Mouse (Mus musculus) neural tube, embryonic 15.5 days (tissue): ENCODE results near the gene Rdh16f2. TPM values are rescaled to one million over a fixed set of nuclear protein-coding genes. Genes with fewer than 3 reads are reported as not detected.
"Not testable (repeated sequence)": the region's sequence is repeated elsewhere in the genome, so short reads cannot be mapped to it uniquely, and the experiment has no call there.

Source experiments
- ATAC-seq: fragments of 200-750 bp; cut with Nextera tagmentation; 2 replicates; pipeline ENCODE4 v1.8.0; 2017; ENCODE audit warnings: mild to moderate bottlenecking, moderate TSS enrichment, moderate library complexity; ENCODE audit not compliant: low FRiP score
- H3K27ac ChIP-seq: fragments of 300-500 bp; sonication (generic); replicated peaks from 2 replicates; pipeline ENCODE4 v1.5.1; 2015; ENCODE audit warnings: mild to moderate bottlenecking, inconsistent platforms
- H3K27me3 ChIP-seq: fragments of 300-500 bp; sonication (generic); replicated peaks from 2 replicates; pipeline ENCODE4 v1.6.1; 2015; ENCODE audit warnings: inconsistent platforms
- H3K36me3 ChIP-seq: fragments of 300-500 bp; sonication (generic); 2 replicates; pipeline ENCODE4 v1.6.1; 2015; ENCODE audit warnings: inconsistent platforms
- H3K4me1 ChIP-seq: fragments of 300-500 bp; sonication (generic); 2 replicates; pipeline ENCODE4 v1.6.1; 2015; ENCODE audit warnings: inconsistent platforms
- H3K4me2 ChIP-seq: fragments of 300-500 bp; sonication (generic); 2 replicates; pipeline ENCODE4 v1.6.1; 2015; ENCODE audit warnings: inconsistent platforms, mild to moderate bottlenecking, moderate library complexity
- H3K4me3 ChIP-seq: fragments of 300-500 bp; sonication (generic); replicated peaks from 2 replicates; pipeline ENCODE4 v1.5.1; 2015; ENCODE audit warnings: mild to moderate bottlenecking, inconsistent platforms
- H3K9ac ChIP-seq: fragments of 300-500 bp; sonication (generic); replicated peaks from 2 replicates; pipeline ENCODE4 v1.6.1; 2015; ENCODE audit warnings: mild to moderate bottlenecking, inconsistent platforms
- H3K9me3 ChIP-seq: fragments of 300-500 bp; sonication (generic); replicated peaks from 2 replicates; pipeline ENCODE4 v1.6.1; 2016; ENCODE audit warnings: inconsistent platforms
- WGBS: fragments of 180-500 bp; shearing (Covaris S2); methylation state at CpG from one replicate; pipeline ENCODE4 v1.1.7; 2015; ENCODE audit warnings: mixed read lengths; 5-methylcytosine and 5-hydroxymethylcytosine counted together
- polyA plus RNA-seq: library from polyadenylated mRNA; unstranded; fragments of >200 nt; fragmentation: Nextera tagmentation; extraction: Ambion mirVana; gene quantifications from 2 replicates; pipeline ENCODE4 v1.2.1, GENCODE M21; 2015

The Rdh16f2 gene
- polyA plus RNA-seq = not detected in 2 replicates

GRCm38 (mm10) chr10:127866232-127866631 lies at the start of gene Rdh16f2:
Rdh16f2 (plus strand) TSS chr10:127866474.
- Histone ChIP-seq H3K27ac (no peak within 1 kb of the TSS), H3K27me3 (no peaks in the 10 kb centered on the region), H3K4me1 (no peaks in the 10 kb centered on the region), H3K9me3 (no peaks in the 10 kb centered on the region), H3K36me3 (no peaks in the 10 kb centered on the region), H3K9ac (no peak within 1 kb of the TSS), H3K4me3 (no peak within 1 kb of the TSS), H3K4me2 (no peak within 1 kb of the TSS)
- 88% methylated on average over 3 of the region's 3 CpGs for WGBS
- no peak for ATAC-seq

- not testable (repeated sequence) for H3K9ac ChIP-seq, H3K4me1 ChIP-seq, H3K4me2 ChIP-seq, H3K36me3 ChIP-seq, H3K4me3 ChIP-seq, ATAC-seq, H3K9me3 ChIP-seq, H3K27me3 ChIP-seq, H3K27ac ChIP-seq
- 90% methylated on average over 4 of the region's 4 CpGs for WGBS
Measured at GRCm38 (mm10) chr10:127817268-127817910, 48.9 kb upstream of the Rdh16f2 start.

- ATAC-seq, H3K4me3 ChIP-seq, H3K9ac ChIP-seq, H3K4me1 ChIP-seq, H3K4me2 ChIP-seq, H3K36me3 ChIP-seq, H3K27me3 ChIP-seq, H3K27ac ChIP-seq, H3K9me3 ChIP-seq: not testable (repeated sequence)
- 92% methylated on average over 2 of the region's 2 CpGs for WGBS
Measured at GRCm38 (mm10) chr10:127821806-127822205, 44.5 kb upstream of the Rdh16f2 start.

- no peak overlapping the region for H3K4me3 ChIP-seq
- H3K4me1 ChIP-seq = no peaks in the 10 kb centered on the region
- no peak for ATAC-seq
- H3K9ac ChIP-seq = no peak overlapping the region
- no peaks in the 10 kb centered on the region; the same call in 1 of the 2 replicates for H3K9me3 ChIP-seq
- 80% methylated on average over 6 of the region's 6 CpGs for WGBS
- H3K4me2 ChIP-seq = no peak overlapping the region
- H3K27me3 ChIP-seq = no peaks in the 10 kb centered on the region
- no peak overlapping the region for H3K27ac ChIP-seq
- H3K36me3 ChIP-seq = no peaks in the 10 kb centered on the region
Measured at GRCm38 (mm10) chr10:127825386-127825785, 40.9 kb upstream of the Rdh16f2 start.

- no peak overlapping the region for H3K4me2 ChIP-seq
- no peaks in the 10 kb centered on the region for H3K4me1 ChIP-seq
- no peaks in the 10 kb centered on the region for H3K36me3 ChIP-seq
- no peak for ATAC-seq
- H3K9me3 ChIP-seq = 0 out of 2 replicates have a peak, but pooled peaks cover 2% of the 10 kb centered on the region
- H3K27me3 ChIP-seq = no peaks in the 10 kb centered on the region
- no peak overlapping the region for H3K27ac ChIP-seq
- no peak overlapping the region for H3K4me3 ChIP-seq
- no peak overlapping the region for H3K9ac ChIP-seq
- WGBS = 75% methylated on average over 3 of the region's 3 CpGs
Measured at GRCm38 (mm10) chr10:127829121-127829520, 37.2 kb upstream of the Rdh16f2 start.

- H3K36me3 ChIP-seq, H3K4me3 ChIP-seq, H3K4me1 ChIP-seq, H3K4me2 ChIP-seq, H3K27ac ChIP-seq, ATAC-seq, H3K27me3 ChIP-seq, H3K9ac ChIP-seq, H3K9me3 ChIP-seq: not testable (repeated sequence)
- 94% methylated on average over 1 of the region's 1 CpGs for WGBS
Measured at GRCm38 (mm10) chr10:127834186-127834585, 32.1 kb upstream of the Rdh16f2 start.

- Histone ChIP-seq H3K9me3 (peaks cover 2% of the 10 kb centered on the region; the same call in 1 of the 2 replicates), H3K27me3 (no peaks in the 10 kb centered on the region), H3K4me1 (no peaks in the 10 kb centered on the region), H3K27ac (no peak overlapping the region), H3K36me3 (no peaks in the 10 kb centered on the region), H3K4me3 (no peak overlapping the region), H3K9ac (no peak overlapping the region), H3K4me2 (no peak overlapping the region)
- WGBS = 88% methylated on average over 5 of the region's 5 CpGs
- no peak for ATAC-seq
Measured at GRCm38 (mm10) chr10:127835292-127835691, 31.0 kb upstream of the Rdh16f2 start.

- H3K9ac ChIP-seq, H3K4me1 ChIP-seq, H3K36me3 ChIP-seq, ATAC-seq, H3K4me2 ChIP-seq, H3K4me3 ChIP-seq, H3K27me3 ChIP-seq, H3K9me3 ChIP-seq, H3K27ac ChIP-seq: not testable (repeated sequence)
- WGBS = 94% methylated on average over 5 of the region's 5 CpGs
Measured at GRCm38 (mm10) chr10:127837793-127838192, 28.5 kb upstream of the Rdh16f2 start.

GRCm38 (mm10) chr10:127838539-127838938 lies 27.7 kb upstream of the Rdh16f2 start:
- Histone ChIP-seq H3K9me3 (no peaks in the 10 kb centered on the region; the same call in 1 of the 2 replicates), H3K9ac (no peak overlapping the region), H3K4me1 (no peaks in the 10 kb centered on the region), H3K4me3 (no peak overlapping the region), H3K4me2 (no peak overlapping the region), H3K27ac (no peak overlapping the region), H3K27me3 (no peaks in the 10 kb centered on the region), H3K36me3 (no peaks in the 10 kb centered on the region)
- WGBS = 86% methylated on average over 2 of the region's 2 CpGs
- ATAC-seq = no peak

GRCm38 (mm10) chr10:127840776-127841175 lies 25.5 kb upstream of the Rdh16f2 start:
- Histone ChIP-seq H3K9ac (no peak overlapping the region), H3K36me3 (no peaks in the 10 kb centered on the region), H3K27ac (no peak overlapping the region), H3K27me3 (no peaks in the 10 kb centered on the region), H3K4me3 (no peak overlapping the region), H3K9me3 (no peaks in the 10 kb centered on the region; the same call in 1 of the 2 replicates), H3K4me2 (no peak overlapping the region), H3K4me1 (no peaks in the 10 kb centered on the region)
- ATAC-seq = no peak
- WGBS = 75% methylated on average over 2 of the region's 2 CpGs

- H3K27me3 ChIP-seq, H3K36me3 ChIP-seq, ATAC-seq, H3K9ac ChIP-seq, H3K4me2 ChIP-seq, H3K4me1 ChIP-seq, H3K27ac ChIP-seq, H3K4me3 ChIP-seq, H3K9me3 ChIP-seq: not testable (repeated sequence)
- 89% methylated on average over 5 of the region's 5 CpGs for WGBS
Measured at GRCm38 (mm10) chr10:127845945-127846344, 20.3 kb upstream of the Rdh16f2 start.

GRCm38 (mm10) chr10:127848089-127848488 lies 18.2 kb upstream of the Rdh16f2 start:
- no peaks in the 10 kb centered on the region for H3K4me1 ChIP-seq
- no peak overlapping the region for H3K4me3 ChIP-seq
- no peaks in the 10 kb centered on the region for H3K9me3 ChIP-seq
- H3K27me3 ChIP-seq = no peaks in the 10 kb centered on the region
- no peaks in the 10 kb centered on the region for H3K36me3 ChIP-seq
- no peak overlapping the region for H3K27ac ChIP-seq
- ATAC-seq = no peak
- no peak overlapping the region for H3K9ac ChIP-seq
- WGBS = 95% methylated on average over 1 of the region's 1 CpGs
- H3K4me2 ChIP-seq = no peak overlapping the region
